Mouse (Mus musculus) thymus, adult 2 months (tissue): Measurements from ENCODE around the gene Gm10181. TPM values are rescaled to one million over a fixed set of nuclear protein-coding genes. Genes with fewer than 3 reads are reported as not detected.
"Not testable (repeated sequence)": the region's sequence is repeated elsewhere in the genome, so short reads cannot be mapped to it uniquely, and the experiment has no call there.

Experiments used
- DNase-seq: peaks from one replicate; pipeline ENCODE4 v3.0.0; 2021
- H3K27ac ChIP-seq: fragments of 200-500 bp; 2 replicates; pipeline ENCODE4 v1.5.1; 2012; ENCODE audit warnings: low read length, control low read depth; ENCODE audit not compliant: control insufficient read depth, insufficient read depth
- H3K27me3 ChIP-seq: fragments of 200-500 bp; 2 replicates; pipeline ENCODE4 v1.6.1; 2012; ENCODE audit warnings: mild to moderate bottlenecking, low read length, moderate library complexity, mixed read lengths; ENCODE audit not compliant: control insufficient read depth, insufficient read depth
- H3K36me3 ChIP-seq: fragments of 200-500 bp; 2 replicates; pipeline ENCODE4 v1.6.1; 2012; ENCODE audit warnings: mild to moderate bottlenecking, low read length, moderate library complexity; ENCODE audit not compliant: control insufficient read depth, insufficient read depth
- H3K4me1 ChIP-seq: fragments of 200-500 bp; replicated peaks from 2 replicates; pipeline ENCODE4 v1.6.1; 2012; ENCODE audit warnings: low read length; ENCODE audit not compliant: control insufficient read depth, insufficient read depth
- H3K4me3 ChIP-seq: fragments of 200-500 bp; 2 replicates; pipeline ENCODE4 v1.5.1; 2012; ENCODE audit warnings: mild to moderate bottlenecking, low read length, control low read depth, moderate library complexity; ENCODE audit not compliant: control insufficient read depth, insufficient read depth
- CTCF ChIP-seq: fragments of 200-500 bp; IDR thresholded peaks from 2 replicates; pipeline ENCODE4 v1.5.1; 2012; ENCODE audit warnings: mild to moderate bottlenecking, control low read depth, low read length, moderate library complexity, borderline replicate concordance; ENCODE audit not compliant: control insufficient read depth, poor library complexity, insufficient read depth; ENCODE audit errors: extremely low read depth
- POLR2A ChIP-seq: fragments of 200-500 bp; IDR thresholded peaks from 2 replicates; pipeline ENCODE4 v1.6.1; 2012; ENCODE audit warnings: mild to moderate bottlenecking, low read length, control low read depth, moderate library complexity; ENCODE audit not compliant: control insufficient read depth, poor library complexity, insufficient read depth; ENCODE audit errors: extremely low read depth
- WGBS: fragments of 180-500 bp; shearing (Covaris S2); methylation state at CpG from one replicate; pipeline ENCODE4 v1.1.7; 2018; 5-methylcytosine and 5-hydroxymethylcytosine counted together
- polyA plus RNA-seq: library from polyadenylated mRNA; depleted of rRNA; stranded (reverse); fragments of >200 nt; gene quantifications from 2 replicates; pipeline ENCODE4 v1.2.3, GENCODE M21; 2012; rRNA removed

The Gm10181 gene
- polyA plus RNA-seq, 1 experiment = not detected

GRCm38 (mm10) chr9:25102881-25103280 lies 13.7 kb downstream of the Gm10181 start:
- no peak for DNase-seq
- Histone ChIP-seq H3K4me3 (no peak overlapping the region), H3K4me1 (no peaks in the 10 kb centered on the region), H3K36me3 (peaks cover 21% of the 10 kb centered on the region), H3K27ac (no peak overlapping the region), H3K27me3 (no peaks in the 10 kb centered on the region)
- TF ChIP-seq CTCF = no peak
- TF ChIP-seq POLR2A = no peak
- WGBS = 100% methylated on average over 1 of the region's 1 CpGs

- peak; percentile 35 for DNase-seq
- no peaks in the 10 kb centered on the region for H3K4me1 ChIP-seq
- no peaks in the 10 kb centered on the region for H3K27me3 ChIP-seq
- peaks cover 32% of the 10 kb centered on the region for H3K36me3 ChIP-seq
- no peak overlapping the region for H3K27ac ChIP-seq
- TF ChIP-seq POLR2A = no peak
- TF ChIP-seq CTCF = no peak
- no peak overlapping the region for H3K4me3 ChIP-seq
Measured at GRCm38 (mm10) chr9:25104638-25105037, 15.4 kb downstream of the Gm10181 start.

- WGBS = 95% methylated on average over 1 of the region's 1 CpGs
- H3K4me1 ChIP-seq, H3K27ac ChIP-seq, H3K4me3 ChIP-seq, DNase-seq, H3K27me3 ChIP-seq: not testable (repeated sequence)
- peaks cover 22% of the 10 kb centered on the region for H3K36me3 ChIP-seq
Measured at GRCm38 (mm10) chr9:25123590-25123989, 34.4 kb downstream of the Gm10181 start.

GRCm38 (mm10) chr9:25124048-25124447 lies 34.8 kb downstream of the Gm10181 start:
- Histone ChIP-seq H3K4me1 (no peaks in the 10 kb centered on the region), H3K36me3 (peaks cover 22% of the 10 kb centered on the region), H3K4me3 (no peak overlapping the region), H3K27ac (no peak overlapping the region), H3K27me3 (no peaks in the 10 kb centered on the region)
- WGBS = 93% methylated on average over 2 of the region's 2 CpGs
- DNase-seq = no peak
- no peak for TF ChIP-seq POLR2A
- TF ChIP-seq CTCF = no peak

- TF ChIP-seq POLR2A (no peak), CTCF (no peak)
- no peak overlapping the region for H3K4me3 ChIP-seq
- no peak for DNase-seq
- no peak overlapping the region for H3K27ac ChIP-seq
- H3K4me1 ChIP-seq = no peaks in the 10 kb centered on the region
- peaks cover 18% of the 10 kb centered on the region for H3K36me3 ChIP-seq
- H3K27me3 ChIP-seq = no peaks in the 10 kb centered on the region
Measured at GRCm38 (mm10) chr9:25132253-25132652, 43.0 kb downstream of the Gm10181 start.

- no peak for DNase-seq
- Histone ChIP-seq H3K4me3 (no peak overlapping the region), H3K27me3 (no peaks in the 10 kb centered on the region), H3K27ac (no peak overlapping the region), H3K4me1 (no peaks in the 10 kb centered on the region), H3K36me3 (peaks cover 18% of the 10 kb centered on the region)
- WGBS = 91% methylated on average over 4 of the region's 4 CpGs
- TF ChIP-seq CTCF (no peak), POLR2A (no peak)
Measured at GRCm38 (mm10) chr9:25132920-25133319, 43.7 kb downstream of the Gm10181 start.

GRCm38 (mm10) chr9:25138900-25139299 lies 49.7 kb downstream of the Gm10181 start:
- Histone ChIP-seq H3K36me3 (no peaks in the 10 kb centered on the region), H3K4me1 (no peaks in the 10 kb centered on the region), H3K27me3 (no peaks in the 10 kb centered on the region), H3K27ac (no peak overlapping the region), H3K4me3 (no peak overlapping the region)
- TF ChIP-seq CTCF = no peak
- TF ChIP-seq POLR2A = no peak
- no peak for DNase-seq
- 95% methylated on average over 1 of the region's 1 CpGs for WGBS

Other genes with a start within 250 kb of the Gm10181 start
- 47.2 and 68.7 TPM in 2 replicates for gene Herpud2, start 62.4 kb downstream of the Gm10181 start, polyA plus RNA-seq
- gene Sept7, start 163.0 kb downstream of the Gm10181 start, polyA plus RNA-seq = 16.0 and 16.2 TPM in 2 replicates